Mouse (Mus musculus) ovary, postnatal 10 days (tissue): ENCODE measurements around the gene Robo1.

ENCODE experiments used
- DNase-seq: peaks from one replicate; pipeline ENCODE4 v3.0.0; 2022; ENCODE audit warnings: low spot score

Robo1 gene

DNA sequence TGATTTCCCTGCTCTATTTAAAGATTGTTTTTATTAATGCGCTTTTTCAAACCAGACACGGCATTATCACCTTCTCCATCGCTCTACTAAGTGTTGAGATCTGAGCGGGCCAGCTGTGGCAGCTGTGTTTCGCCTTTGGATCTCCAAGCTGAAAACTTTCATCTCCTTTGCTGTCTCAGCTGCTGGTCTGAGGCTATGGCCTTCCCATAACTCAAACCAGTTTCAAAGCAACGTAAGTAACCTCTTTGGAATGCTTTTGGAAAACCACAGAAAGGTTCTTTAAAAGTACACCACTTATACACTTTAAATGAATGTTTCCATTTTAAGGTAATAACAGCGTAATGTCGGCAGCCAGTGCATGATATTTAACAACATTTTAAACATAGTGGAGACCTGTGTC lies 520.3 kb downstream of the Robo1 start:
- DNase-seq, result no peak

DNA sequence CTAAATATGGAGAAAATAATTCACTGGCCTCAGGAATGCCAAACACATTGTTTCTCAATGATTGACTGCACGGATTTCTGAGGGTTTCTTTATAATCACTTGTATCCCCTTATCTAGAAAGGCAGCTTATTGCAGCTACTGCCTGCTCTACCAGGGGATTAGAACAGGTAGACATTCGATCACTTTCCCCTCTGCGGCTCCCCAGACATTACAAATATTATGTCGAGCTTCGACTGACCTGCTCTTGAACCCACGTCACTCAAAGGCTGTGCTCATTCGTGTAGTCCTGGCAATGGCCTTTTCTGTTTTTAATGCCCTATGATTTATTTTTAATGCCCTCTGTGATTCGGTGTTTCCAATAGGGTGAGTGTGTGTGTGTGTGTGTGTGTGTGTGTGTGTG lies 521.4 kb downstream of the Robo1 start:
- no peak for DNase-seq

DNA sequence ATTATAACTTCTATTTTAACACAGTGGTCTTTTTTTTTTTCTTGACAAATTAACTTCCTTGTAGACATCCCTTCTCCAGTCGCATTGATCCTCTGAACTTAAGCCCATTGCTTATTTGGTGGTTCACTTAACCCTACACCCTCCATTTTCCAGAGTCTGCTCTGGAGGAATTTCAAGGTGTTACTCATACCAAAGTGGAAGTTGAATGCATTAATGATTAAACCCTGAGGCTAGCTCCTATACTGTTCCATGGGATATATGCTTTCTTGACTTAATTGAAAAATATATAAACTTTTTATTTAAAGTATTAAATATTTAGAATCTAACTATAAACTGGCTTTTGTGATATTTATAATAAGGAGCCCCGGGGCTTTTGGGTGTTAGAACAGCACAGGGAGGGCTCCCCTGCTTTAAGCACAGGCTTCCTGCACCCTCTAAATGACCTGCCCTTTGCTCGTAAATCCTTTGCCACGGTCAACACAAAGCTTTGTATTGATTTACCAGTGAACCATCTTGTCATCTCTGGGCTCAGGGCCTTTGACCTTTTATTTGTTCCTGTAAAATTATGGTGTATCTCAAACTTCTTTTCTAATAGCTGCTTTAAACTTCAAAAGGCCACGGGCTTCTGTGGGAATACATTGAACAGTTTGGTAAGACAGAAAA lies 522.4 kb downstream of the Robo1 start:
- no peak for DNase-seq

DNA sequence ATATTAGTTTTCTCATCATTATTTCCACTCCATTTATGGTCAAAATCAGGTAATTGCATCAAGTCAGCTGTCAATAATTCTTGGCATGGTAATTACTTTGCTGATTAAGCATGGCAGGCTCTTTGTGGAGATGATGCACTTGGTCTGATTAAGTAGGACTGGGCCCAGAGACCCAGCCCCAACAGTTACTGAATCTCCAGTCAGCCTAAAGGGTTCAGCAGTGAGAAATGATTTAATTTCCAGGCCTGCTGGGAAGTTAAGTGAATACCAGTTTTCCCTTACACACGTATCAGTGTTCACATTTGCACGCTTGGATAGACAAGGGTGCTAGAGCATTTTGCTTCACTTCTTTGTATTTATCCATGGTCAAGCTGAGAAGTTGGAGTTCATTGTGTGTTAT lies 526.2 kb downstream of the Robo1 start:
- no peak for DNase-seq

DNA sequence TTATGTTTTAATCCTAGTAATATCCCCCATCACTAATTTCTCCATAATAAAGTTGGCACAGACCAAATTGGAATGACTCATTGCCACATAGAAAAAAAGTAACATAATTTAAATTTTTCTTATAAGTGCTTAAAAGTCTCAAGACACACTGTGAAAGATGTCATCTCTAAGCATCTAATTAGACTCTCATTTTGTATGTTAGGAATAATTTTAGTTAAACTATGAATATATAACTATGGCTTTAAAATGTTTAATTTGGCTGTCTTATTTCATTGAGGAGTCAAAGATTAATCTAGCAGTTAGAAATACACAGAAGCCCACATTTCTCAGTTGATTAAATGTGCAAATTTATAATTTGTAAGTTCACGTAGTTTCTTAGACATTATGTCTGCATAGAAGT lies 530.9 kb downstream of the Robo1 start:
- no peak for DNase-seq

DNA sequence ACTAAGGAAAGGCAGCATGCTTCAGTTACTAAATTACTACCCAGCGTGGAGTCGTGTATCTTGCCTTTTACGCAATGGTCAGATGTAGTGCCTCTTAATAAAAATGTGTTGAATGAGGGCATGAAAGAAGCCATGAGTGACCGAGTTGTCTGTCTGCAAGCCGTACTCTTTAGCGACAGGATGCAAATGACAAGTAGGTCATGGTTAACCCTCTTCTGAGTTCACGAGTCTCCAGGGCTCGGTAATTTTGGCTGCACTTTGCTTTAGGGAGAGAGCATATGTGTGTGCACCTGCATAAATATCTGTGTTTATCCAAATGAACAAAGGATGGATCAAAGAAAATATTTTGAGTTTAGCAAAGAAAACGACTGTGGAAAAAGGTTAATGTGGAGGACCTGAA lies 533.0 kb downstream of the Robo1 start:
- no peak for DNase-seq

DNA sequence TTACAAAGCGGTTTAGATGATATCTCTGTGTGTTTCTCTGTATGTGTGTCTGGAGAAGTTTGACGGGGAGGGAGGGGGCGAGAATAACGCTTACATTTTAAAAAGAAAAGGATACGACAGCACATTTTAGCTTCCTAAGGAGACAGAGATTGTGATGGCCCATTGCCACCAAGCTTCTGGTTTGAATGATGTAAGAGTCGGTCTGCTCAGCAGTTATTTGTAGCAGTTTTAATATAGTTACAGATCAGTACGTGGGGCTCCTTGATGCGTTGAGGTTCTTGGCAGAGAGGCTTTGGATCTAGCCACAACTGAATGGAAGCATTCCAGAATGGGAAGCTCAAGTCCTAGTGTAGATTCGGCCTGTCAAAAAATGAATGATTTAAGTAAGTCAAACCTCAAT lies 546.0 kb downstream of the Robo1 start:
- no peak for DNase-seq

DNA sequence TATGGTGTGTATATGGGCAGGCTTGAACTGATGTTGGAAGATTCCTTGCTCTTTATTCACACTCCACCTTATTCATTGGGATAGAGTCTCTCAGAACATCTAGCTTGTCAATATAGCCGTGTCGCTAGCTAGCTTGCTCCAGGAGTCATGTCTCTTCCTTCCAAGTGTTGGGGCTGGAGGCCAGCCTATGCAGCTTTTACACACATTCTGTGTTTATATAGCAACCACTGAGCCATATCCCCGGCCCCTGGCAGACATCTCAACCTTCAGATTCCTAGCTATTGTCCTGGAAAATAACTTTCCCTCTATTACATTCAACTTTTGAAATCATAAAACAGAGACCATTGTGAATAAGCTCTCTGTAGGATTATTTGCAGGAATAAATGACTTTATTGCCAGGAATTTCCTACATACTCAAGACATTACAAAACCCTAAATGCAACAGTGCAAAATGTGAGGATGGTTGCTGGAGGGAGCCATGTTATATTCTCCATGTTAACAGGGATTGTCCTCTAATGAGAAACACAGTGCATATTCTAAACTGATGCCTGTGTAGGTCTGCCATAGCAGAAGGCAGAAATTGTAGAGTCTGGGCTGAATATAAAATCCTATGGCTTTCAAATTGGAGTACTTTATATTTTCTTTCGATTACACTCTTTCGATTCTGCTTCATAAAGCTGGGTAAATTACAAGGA lies 546.9 kb downstream of the Robo1 start:
- DNase-seq, result no peak

DNA sequence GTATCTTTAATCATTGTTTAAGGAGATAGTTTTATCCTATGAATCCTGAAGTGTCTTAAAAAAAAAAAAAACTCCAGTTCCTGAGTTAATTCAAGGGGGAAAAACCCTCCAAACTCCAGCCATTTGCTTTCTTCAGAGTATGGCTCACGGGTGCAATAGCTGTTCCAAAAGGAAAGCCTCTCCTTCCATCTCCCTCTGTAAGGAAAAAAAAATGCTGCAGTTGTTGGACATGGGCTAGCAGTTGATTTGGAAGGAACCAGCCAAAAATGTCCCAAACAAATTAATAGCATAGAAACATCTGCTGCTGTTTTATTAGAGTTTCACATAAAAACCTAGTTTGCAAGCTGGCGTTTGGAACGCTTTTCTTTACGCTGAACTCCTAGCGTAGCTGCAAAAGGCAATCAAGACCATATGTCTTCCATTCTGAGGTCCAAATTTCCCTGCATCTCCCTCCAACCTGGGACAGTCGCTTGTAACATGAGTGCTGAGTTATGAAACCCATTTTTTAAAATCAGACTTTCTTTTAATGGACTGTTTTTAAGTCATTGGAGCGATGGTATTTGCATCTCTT lies 553.7 kb downstream of the Robo1 start:
- no peak for DNase-seq

DNA sequence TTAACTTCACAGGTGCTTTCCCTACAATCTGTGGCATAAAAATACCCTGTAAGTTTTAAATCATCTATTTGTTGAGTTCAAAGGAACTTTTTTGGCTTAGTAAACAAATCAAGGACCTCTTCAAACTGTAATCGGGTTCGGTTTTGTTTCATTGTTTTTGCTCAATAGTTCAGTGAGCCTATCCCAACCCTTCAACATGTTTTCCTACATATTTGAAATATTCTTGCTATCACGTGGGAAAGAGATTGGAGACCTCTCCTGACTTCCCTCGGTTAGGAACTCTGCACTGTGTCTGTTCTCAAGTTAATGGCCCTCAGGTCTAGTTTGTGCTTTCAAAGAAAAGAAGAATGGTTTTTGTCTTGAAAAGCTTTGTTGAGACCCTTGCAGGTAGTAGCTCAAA lies 557.9 kb downstream of the Robo1 start:
- no peak for DNase-seq

DNA sequence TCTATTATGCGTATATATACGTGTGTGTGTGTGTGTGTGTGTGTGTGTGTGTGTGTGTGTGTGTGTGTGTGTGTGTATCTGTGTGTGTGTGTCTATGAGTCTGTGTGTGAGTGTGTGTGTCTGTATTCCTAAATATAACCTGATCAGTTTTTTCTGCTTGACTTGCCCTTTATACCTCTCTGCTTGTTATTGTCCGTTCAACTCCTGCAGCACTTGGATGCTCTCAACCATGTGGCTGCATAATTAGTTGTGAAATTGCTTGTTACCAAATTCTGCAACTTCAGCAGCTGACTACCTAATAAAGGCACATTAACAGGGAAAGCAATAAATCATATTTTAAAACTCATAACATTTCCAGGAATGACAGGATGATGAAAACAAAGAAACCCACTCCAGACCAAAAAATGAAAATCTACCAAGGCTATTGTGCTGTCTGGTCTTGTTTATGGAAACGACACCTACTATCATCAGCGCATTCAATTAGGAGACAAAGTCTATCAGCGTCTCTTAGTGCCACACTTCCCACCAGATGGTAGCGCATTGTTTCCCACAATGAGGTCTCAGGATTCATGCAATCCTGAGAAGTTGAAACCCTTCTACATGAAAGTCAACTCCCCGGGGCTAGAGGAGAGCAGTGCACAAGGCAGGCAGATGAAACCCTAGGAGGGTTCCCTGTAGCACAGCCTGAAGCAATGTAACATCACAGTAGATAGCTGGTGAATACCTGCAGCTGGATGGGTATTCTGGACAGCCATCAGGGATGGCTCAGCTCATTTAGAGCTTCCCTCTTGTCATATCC lies 567.0 kb downstream of the Robo1 start:
- DNase-seq, result no peak

DNA sequence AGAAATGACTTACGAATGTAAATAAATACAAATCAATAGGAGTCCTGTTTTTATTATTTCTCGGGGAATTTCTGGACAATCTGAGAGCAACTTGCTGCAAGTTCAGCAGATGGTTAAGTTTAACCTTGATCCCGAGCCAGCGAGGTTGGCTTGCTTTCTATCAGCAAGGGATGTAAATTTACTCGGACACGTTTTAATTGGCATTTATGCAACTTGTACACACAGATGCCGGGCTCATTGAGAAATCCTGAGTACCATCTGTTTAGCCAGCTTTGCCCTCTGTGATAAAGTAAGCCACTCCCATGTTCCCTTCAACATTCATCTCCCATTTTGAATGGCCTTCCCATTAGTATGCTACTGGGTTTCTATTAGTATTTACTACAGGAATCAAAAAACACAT lies 580.0 kb downstream of the Robo1 start:
- no peak for DNase-seq

DNA sequence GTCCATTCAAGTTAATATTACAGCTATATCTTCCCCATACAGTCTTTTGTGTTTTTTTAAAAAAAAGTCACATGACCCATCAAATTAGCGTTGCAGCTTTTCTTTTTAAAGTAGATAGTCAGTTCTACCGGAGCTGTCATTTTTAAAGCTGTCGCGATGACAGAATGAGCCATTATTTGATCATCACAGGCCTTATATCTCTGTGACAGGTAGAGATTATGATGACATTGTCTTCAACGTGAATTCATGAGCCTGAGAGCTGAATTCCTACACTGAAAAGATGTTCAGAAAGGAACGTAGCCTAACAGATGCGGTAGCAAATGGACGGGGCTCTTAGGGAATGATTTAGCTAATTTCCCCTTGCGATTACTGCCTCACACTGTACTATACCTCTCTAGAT lies 581.3 kb downstream of the Robo1 start:
- DNase-seq, result no peak

DNA sequence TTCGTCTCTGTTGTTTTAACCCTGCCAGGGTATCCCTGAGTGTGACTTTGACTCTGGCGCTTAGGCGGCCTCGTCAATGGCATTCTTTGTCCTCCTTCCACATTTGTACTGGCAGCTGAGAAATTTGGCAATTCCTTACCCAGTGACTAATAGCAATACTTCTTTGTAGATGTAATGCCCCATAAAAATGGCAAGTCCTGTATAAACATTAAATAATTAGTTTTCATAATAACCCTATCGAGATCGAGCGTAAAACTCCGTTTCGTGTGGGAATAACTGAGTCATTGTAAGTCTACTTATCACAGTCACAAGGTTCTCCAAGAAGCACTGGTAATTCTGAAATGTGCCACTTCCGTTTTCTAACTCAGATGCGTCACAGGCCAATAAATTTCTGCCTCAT lies 589.0 kb downstream of the Robo1 start:
- DNase-seq, result no peak

DNA sequence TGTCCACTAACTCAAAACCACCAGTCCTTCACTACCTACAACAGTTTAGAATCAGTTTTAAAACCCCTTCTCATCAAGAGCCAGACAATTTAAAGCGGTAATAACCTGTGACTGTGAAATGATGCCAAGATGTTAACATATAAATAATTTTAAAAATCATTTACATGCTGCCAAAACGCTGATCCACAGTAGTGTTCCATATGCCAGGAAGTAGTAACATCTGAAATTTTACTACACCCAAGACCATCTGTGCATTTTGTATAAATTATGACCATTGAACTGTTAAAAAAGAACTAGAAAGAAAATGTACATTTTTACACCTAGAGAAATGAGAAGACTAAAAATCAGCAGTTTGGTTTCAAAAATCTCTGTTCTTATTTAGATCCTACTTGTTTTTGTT lies 600.8 kb downstream of the Robo1 start:
- no peak for DNase-seq

DNA sequence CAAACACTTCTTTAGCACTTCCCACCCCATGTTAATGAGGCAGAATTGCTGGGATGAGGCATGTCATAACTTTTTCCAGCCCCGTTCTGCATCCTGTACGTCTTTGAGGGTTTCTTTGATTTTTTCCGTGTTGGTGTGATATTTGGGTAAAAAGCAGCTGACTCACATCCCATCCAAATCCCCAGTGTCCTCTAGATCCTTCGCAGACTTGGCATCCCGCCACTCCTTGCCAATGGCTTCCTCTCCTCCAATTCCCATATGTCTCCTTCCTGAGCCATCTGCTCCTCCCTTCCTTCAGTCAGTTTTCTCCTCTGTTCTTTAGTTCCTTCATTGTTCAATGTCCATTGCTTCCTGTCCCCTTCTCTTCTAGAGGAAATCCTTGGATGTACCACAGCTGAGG lies 605.0 kb downstream of the Robo1 start:
- no peak for DNase-seq

DNA sequence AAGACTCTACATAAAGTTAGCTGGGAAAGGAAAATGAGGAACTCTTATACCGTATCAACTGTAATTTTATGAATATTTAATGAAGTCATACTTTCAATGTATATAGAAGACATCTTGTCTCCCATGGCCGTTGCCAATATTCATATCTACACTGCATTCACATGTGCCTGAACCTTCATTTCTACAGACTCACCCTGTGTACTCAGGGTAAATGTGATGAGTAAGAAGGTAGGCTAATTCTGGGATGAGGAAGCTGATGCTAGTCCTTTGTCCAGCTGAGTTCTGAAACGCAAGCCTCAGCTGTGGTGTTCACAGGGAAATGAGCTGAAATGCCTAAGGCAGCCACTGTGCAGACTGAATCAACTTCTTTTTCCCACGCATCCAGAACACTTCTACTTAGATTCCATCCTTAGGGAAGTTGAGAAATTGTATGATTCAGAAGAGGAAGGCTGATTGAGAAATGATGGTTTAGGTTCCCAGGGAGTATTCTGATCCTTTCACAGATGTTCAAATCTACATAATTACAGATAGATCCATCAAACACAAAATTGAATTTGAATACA lies 606.0 kb downstream of the Robo1 start:
- no peak for DNase-seq

DNA sequence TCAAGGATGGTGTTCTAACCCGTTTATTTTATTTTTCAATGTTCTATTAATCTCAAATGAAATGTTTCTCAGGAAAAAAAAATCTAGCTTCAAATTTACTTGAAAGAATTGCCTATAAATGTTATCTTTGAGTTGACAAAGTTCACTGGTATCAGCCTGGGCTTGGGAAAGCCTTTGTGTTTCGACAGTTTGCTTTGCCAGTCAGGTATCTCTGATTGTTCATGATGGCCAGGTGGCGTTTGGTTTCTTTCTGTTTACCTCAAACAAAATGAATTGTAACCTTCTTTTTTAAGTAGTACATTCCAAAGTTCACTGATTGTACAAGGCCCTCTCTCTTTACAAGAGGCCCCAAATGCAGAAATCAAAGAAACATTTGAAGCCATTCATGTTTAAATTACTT lies 611.9 kb downstream of the Robo1 start:
- DNase-seq, result no peak

DNA sequence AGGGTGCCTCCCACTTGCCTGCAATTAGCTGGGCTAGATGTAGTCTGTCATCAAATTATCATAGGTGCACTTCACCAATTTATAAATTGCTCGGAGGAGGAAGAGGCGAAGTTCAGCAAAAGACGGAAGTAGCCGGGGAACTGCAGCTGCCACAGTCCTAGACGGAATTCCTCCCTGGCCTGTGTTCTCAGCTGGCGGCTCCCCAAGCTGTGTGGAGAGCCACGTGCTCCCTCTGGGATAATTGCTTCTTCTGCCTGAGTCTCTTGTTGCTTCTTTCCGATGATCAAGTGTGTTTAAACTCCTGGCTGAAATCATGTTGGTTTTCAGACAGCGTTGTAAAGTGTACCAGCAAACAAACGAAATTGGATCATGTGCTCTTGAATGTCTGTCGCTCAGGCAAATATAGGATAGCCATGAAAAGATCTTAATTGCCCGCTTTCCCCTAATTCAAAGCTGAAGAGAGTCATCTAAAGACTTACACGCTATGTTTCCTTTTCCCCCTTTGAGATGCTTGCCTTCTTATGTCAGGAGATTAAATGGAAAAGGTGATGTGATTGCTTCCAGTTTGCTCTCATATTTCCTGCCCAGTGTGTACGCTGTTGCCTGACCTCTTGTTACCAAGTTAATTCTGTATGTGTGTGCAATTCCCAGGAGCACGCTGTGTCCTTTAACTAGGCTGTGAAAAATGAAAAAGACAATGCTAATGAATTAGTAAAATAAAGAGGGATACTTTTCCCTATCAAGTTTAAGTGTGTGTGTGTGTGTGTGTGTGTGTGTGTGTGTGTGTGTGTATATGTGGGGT lies 616.5 kb downstream of the Robo1 start:
- DNase-seq, result peak; percentile 43

DNA sequence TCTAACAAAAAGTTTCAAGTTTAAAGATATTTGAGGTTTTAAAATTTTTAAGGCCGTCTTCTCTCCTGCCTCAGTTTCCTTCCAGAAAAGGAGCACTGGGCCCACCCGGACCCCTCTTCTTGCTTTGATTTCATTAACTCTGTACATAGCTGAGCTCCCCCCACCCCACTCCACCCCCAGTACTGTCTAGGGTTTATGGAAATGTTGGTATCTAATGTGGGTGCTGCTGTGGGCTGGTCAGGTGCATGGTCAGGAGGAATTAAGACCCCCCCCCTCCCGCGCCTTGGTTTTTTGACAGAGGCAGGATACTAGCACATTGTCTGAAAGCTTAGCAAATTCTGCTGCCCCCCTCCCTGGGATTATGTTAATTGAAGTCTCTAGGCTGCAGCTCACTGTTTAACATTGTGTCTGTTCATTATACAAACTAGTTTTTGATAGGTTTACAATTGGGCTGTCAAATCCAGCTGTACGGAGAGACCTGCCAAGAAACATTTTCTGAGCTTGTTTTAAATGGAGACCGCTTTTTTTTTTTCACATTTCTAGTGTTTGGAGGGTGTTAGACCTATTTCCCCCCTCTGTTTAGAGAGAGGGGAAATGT lies 620.5 kb downstream of the Robo1 start:
- DNase-seq, result no peak

DNA sequence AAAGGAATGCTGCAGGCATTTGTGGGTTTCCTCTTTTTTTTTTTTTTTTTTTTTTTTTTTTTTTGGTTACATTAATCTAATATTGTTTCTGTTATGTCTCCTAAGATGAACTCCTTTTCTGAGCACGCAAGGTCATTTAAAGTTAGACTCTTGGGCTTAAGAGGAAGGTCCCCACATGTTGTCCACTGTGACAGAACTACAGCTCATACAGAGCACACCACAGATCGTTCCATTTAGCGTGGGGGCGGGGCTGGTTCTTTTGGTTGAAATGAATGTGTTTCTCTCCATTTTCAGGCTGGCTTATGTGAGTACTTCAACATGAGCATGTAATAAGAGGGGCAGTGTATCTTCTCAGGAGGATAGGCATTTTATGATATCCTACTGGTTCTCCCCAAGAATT lies 622.8 kb downstream of the Robo1 start:
- no peak for DNase-seq
